Mouse (Mus musculus) mouse embryonic stem cell (cell line): ENCODE results near the gene Pde1b.

Source experiments
- in situ Hi-C, 2 experiments: fragments of 300-500 bp; cut with MboI; formaldehyde crosslinking; loops; 1 replicate in 1 of 2; 3 replicates in 1 of 2; pipeline ENCODE4 v1.14.3; 2019 to 2020; ENCODE audit warnings: low sequenced_read_pairs in 2 of 2, low pct_unique_long_range_greater_than_20kb in 1 of 2, mixed read lengths in 1 of 2; ENCODE audit not compliant: unreplicated experiment in 1 of 2

Pde1b gene

DNA sequence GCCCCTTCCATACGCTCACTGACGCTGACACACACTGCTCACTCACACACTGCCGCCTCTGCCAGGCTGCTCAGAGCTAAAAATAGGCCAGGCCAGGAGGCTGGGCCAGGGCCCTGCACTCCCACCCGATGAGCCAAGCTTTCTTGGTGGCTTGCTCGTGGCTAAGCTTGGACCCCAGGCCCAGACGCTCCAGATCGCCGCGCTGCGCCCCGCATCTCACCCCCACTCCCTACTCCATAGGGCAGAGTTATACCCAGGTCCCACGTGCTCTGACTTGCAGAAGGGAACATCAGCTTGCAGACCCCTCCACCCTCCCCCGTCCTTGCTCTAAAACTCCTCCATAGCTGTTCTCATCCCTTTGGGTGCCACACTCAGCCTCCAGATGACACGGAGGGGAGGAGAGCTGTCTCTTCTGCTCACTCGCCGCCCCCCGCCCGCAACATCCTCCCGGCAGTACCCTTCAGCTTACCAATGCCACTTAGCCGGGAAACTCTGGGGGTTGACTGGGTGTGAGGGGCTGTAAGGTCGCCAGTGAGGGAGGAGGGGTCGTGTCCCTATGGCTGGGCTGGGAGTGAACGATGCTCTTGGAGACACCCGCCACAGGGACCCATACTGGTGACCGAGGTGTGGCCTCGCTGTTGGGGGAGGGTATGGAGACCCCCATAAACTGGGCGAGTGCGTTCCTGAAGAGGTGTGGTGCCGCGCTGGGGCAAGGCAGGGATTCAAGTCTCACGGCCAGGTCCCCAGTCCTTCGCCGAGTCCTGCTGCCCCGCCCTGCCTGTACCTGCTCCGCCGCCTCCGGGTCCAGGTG, 34.4 kb downstream of the Pde1b start:
- in situ Hi-C loops = loop anchor here in 1 of 2 experiments (10.0 kb wide), 1 partner anchor 52 kb away; no protein-coding TSS in a partner anchor

DNA sequence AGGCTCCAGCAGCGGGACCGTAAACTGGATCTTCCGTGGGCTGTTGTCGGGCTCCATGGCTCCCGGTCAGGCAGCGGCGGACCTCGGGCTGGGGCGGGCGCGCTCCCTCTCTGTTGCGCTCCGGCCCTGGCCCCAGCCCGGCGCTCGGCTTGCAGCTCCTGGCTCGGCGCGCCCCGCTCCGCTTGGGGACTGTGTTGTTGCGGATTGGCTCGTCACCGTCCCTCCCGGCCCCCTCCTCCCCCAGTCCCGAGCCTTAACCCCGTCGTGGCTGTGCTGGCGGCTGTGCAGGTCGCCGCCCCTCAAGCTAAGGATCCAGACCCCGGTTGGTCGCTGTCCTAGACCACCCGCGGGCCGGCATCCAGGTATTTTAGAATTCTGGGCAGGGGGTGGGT, 35.0 kb downstream of the Pde1b start, which contains the start of gene Ppp1r1a:
Gene Ppp1r1a (minus strand): TSS at position 182 of the 392 bp plus-strand sequence.
- in situ Hi-C loops = loop anchor here in 1 of 2 experiments (10.0 kb wide), 1 partner anchor 53 kb away; no protein-coding TSS in a partner anchor

DNA sequence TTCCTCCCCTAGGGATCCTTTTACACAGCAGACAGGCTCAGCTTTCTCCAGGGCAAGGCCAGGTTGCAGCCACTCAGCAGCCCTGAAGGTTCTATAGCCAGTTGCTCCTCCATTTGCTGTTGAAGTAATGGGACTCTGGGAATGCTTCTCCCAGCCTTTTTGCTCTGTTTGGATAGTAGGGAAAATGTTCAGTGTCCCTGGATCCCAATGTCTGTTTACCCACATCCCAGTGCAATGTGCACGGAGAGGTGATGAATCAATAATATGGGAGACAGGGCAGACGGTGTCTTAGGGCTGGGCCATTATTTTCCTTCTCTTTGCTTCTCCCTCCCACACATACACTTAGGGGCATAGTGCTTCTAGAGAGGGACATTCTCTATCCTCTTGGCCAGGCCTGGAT, 36.4 kb downstream of the Pde1b start:
- in situ Hi-C loops = loop anchor here in 1 of 2 experiments (10.0 kb wide), 1 partner anchor 54 kb away; no protein-coding TSS in a partner anchor

DNA sequence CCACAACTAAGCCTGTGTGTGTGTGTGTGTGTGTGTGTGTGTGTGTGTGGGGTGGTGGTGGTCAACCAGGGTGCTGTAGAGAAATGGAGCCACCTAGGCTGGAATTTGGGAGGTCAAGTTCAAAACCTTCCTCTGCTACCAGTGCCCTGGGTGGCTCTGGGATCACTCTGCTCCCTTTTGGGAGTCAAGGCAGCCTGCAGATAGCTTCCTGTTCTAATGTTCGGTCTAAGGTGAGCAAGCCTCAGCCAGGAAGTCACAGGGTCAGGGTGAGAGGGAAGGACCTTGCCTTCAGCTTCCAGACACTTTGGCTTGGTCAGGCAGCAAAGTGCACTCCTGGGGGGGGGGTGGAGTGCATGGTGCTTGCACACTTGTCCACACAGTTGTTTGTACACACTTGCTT, 37.8 kb downstream of the Pde1b start:
- in situ Hi-C loops = no loop called here

DNA sequence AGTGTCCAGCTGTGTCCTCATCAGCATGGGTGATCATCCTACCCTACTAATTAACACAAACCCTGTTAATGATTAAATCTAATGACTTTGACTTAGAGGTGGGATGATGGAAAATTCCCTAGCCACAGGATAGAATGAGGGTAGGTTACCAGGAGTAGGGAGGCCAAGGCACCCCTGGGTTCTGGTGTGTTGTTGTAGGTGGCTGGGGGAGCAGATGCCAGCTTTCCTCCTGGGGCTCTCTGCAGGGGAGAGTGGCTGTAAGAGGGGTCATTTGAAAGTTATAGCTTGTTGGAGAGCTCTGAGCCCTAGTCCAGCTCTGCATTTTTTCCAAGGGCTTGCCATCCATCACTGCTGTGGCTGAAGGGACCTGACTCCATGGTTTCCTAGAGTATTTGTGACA, 39.7 kb downstream of the Pde1b start:
- in situ Hi-C loops = no loop called here

DNA sequence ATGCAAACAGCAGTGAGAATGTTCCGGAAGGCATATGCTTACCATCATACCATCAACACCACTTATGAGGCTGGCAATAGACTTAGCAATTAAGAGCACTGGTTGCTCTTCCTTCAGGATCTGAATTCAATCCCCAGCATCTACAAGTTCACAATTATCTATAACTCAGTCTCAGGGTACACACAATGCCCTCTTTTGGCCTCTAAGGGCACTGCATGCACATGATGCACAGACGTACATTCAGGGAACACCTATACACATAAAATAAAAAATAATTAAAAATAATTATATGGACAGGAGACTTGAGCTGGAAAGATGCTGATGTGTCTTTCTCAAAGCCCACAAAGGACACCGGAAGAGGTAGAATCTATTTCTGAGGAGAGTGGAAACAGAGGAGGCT, 45.1 kb downstream of the Pde1b start:
- in situ Hi-C loops = no loop called here

DNA sequence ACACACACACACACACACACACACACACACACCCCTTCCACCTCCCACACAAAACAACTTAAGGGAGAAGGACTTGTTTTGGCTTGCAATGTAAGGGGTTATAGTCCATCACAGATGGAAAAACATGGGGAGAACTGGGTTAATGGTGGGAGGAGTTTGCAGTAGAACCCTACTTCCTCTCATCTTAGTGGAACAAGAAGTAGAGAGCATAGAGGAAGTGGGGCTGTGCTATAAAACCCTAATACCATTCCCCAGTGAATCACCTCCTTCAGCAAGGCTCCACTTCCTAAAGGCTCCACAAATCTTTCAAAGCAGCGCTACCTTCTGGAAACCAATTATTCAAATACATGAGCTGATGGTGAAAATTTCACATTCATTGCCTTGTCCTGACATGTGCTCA, 46.6 kb downstream of the Pde1b start:
- in situ Hi-C loops = no loop called here

DNA sequence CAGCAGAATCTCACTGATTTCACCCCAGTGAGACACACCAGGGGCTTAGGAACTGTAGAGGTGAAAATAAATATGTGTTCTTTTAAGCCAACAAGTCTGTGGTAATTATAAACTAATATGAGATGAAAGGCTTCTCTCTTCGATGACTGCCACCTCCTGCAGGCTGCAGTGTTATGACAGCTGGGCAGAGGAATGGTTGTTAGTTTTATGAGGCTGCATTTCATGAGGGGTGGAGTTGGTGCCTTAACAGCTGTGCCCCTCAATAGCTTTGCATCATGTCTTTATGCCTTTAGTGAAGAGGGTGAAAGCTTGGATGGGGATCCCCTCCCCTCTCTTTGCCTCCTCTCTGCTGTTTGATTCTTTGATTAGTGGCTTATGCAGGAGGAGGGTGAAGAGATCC, 48.2 kb downstream of the Pde1b start:
- in situ Hi-C loops = no loop called here

DNA sequence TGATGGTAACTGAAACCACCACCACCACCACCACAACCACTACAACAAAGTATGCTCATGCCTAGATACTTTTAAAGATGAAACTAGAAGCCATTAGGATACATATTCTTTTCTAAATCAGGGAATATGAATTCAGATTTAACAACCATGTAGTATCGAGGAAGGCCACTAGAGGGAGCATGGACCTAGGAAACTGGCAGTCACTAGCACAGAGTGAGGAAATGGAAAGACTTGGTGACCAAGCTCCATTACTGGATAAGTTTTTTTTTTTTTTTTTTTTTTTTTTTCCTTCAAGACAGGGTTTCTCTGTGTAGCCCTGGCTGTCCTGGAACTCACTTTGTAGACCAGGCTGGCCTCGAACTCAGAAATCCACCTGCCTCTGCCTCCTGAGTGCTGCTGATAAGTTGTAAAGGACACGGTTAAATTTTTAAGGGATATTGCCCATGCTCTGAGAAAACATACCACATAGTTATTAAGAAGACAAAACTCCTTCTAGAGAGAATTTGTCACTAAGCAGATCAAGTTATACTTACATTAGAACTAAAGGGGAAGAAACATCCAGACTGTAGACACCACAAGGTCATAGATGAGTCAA, 49.4 kb downstream of the Pde1b start:
- in situ Hi-C loops = no loop called here

DNA sequence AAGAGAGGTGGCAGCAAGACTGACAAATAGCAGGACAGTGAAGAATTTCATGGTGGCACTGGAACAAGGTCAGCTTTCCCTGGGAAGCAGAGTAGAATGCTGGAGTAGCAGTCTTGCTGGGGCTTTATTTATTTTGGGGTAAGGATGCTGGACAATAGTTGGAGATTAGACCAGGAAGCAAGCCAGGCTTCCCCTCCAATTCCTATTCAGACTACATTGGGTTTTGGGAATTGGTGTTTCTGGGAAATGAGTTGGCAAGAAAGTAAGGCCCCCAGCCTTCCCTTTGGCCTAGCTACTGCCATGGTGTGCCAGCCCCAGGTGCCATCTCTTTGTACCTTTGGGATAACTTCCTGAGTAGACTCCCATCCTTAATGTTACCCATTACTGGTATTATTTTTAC, 62.1 kb downstream of the Pde1b start, which contains the start of gene Glycam1:
Gene Glycam1 (minus strand): TSS at position 101 of the 400 bp plus-strand sequence.
- in situ Hi-C loops = no loop called here
